ENCODE assay signal across 8 mouse cellular contexts in genomic region chr3:68056373-68057275, GRCm38 (mm10). TPM values are rescaled to one million over a fixed set of nuclear protein-coding genes. Genes with fewer than 3 reads are reported as not detected.
DNase-seq lines count a peak whose midpoint lies in the region; ATAC-seq and TF ChIP-seq lines count a peak whose summit lies in the region.

No protein-coding gene starts in this region.

- no peaks in the 10 kb centered on the region for H3K36me3 ChIP-seq in C2C12 (ENCODE audit: control insufficient read depth, insufficient read depth)
- H3K36me3 ChIP-seq in embryonic facial prominence, embryonic 12.5 days, result no peaks in the 10 kb centered on the region
- H3K36me3 ChIP-seq in heart, embryonic 13.5 days, result no peaks in the 10 kb centered on the region
- no peaks in the 10 kb centered on the region for H3K36me3 ChIP-seq in kidney, embryonic 16.5 days (ENCODE audit: insufficient read depth, low read length)
- no peaks in the 10 kb centered on the region for H3K36me3 ChIP-seq in liver, embryonic 13.5 days
- H3K36me3 ChIP-seq in stomach, embryonic 14.5 days (ENCODE audit: control insufficient read depth, insufficient read depth, low read length), result no peaks in the 10 kb centered on the region

- H3K27me3 ChIP-seq in C2C12 (ENCODE audit: control insufficient read depth, insufficient read depth, insufficient read length), result peaks cover 1% of the 10 kb centered on the region
- H3K27me3 ChIP-seq in embryonic facial prominence, embryonic 12.5 days, result no peaks in the 10 kb centered on the region
- H3K27me3 ChIP-seq in heart, embryonic 13.5 days (replicated peaks), result peaks cover 8% of the 10 kb centered on the region
- peaks cover 6% of the 10 kb centered on the region for H3K27me3 ChIP-seq in kidney, embryonic 16.5 days (ENCODE audit: insufficient read depth, low read length)
- no peaks in the 10 kb centered on the region for H3K27me3 ChIP-seq in liver, embryonic 13.5 days
- no peaks in the 10 kb centered on the region for H3K27me3 ChIP-seq in stomach, embryonic 14.5 days (ENCODE audit: control insufficient read depth, insufficient read depth, low read length)

- no peaks in the 10 kb centered on the region for H3K79me2 ChIP-seq in C2C12 (ENCODE audit: control insufficient read depth, insufficient read depth)

- no peak overlapping the region for H3ac ChIP-seq in C2C12 (ENCODE audit: control insufficient read depth, insufficient read length, low read depth)

- no peak overlapping the region for H3K9ac ChIP-seq in embryonic facial prominence, embryonic 12.5 days
- H3K9ac ChIP-seq in heart, embryonic 13.5 days, result no peak overlapping the region
- H3K9ac ChIP-seq in kidney, embryonic 16.5 days (replicated peaks; ENCODE audit: low read length), result 0 out of 2 replicates have a peak overlapping the region, but pooled peaks have one; percentile 32
- H3K9ac ChIP-seq in liver, embryonic 13.5 days, result no peak overlapping the region
- no peak overlapping the region for H3K9ac ChIP-seq in stomach, embryonic 14.5 days (replicated peaks; ENCODE audit: low read depth, low read length)

- H3K9me3 ChIP-seq in embryonic facial prominence, embryonic 12.5 days, result no peaks in the 10 kb centered on the region
- no peaks in the 10 kb centered on the region for H3K9me3 ChIP-seq in heart, embryonic 13.5 days
- no peaks in the 10 kb centered on the region for H3K9me3 ChIP-seq in kidney, embryonic 16.5 days (ENCODE audit: low read length)
- no peaks in the 10 kb centered on the region for H3K9me3 ChIP-seq in liver, embryonic 13.5 days (replicated peaks)
- H3K9me3 ChIP-seq in stomach, embryonic 14.5 days (ENCODE audit: control insufficient read depth, low read depth, low read length), result no peaks in the 10 kb centered on the region

- H3K4me2 ChIP-seq in embryonic facial prominence, embryonic 12.5 days (replicated peaks), result peak overlapping the region; percentile 34
- H3K4me2 ChIP-seq in heart, embryonic 13.5 days, result peak overlapping the region; percentile 57
- peak overlapping the region; percentile 43 for H3K4me2 ChIP-seq in kidney, embryonic 16.5 days (replicated peaks; ENCODE audit: low read depth, low read length)
- peak overlapping the region; percentile 43 for H3K4me2 ChIP-seq in liver, embryonic 13.5 days
- H3K4me2 ChIP-seq in stomach, embryonic 14.5 days (replicated peaks; ENCODE audit: low read depth, low read length), result no peak overlapping the region; the same call in 1 of the 2 replicates

- ATAC-seq in embryonic facial prominence, embryonic 12.5 days (ENCODE audit: insufficient number of reproducible peaks, insufficient read depth, low FRiP score, low TSS enrichment), result no peak
- no peak for ATAC-seq in heart, embryonic 13.5 days (ENCODE audit: extremely low read depth, insufficient number of reproducible peaks, low FRiP score, low TSS enrichment)
- ATAC-seq in kidney, embryonic 16.5 days (ENCODE audit: low FRiP score, low TSS enrichment), result 0 out of 2 replicates have a peak, but pooled peaks have one; percentile 35
- ATAC-seq in liver, embryonic 13.5 days (ENCODE audit: low read depth), result no peak
- no peak for ATAC-seq in stomach, embryonic 14.5 days (ENCODE audit: insufficient number of reproducible peaks, insufficient read depth, low FRiP score, low read depth)

- peak; percentile 86 for DNase-seq in adrenal gland, postnatal 14 days
- DNase-seq in liver, embryonic 13.5 days, result peak; percentile 8
- DNase-seq in natural killer cell, adult 2 months (ENCODE audit: low spot score in 2 of 2), result peak; percentile 23 to 45

- H3K27ac ChIP-seq in embryonic facial prominence, embryonic 12.5 days, result no peak overlapping the region
- no peak overlapping the region for H3K27ac ChIP-seq in heart, embryonic 13.5 days (replicated peaks)
- no peak overlapping the region for H3K27ac ChIP-seq in kidney, embryonic 16.5 days (ENCODE audit: low read length)
- no peak overlapping the region for H3K27ac ChIP-seq in liver, embryonic 13.5 days
- H3K27ac ChIP-seq in stomach, embryonic 14.5 days (ENCODE audit: low read length), result no peak overlapping the region

- no peaks in the 10 kb centered on the region for H3K79me3 ChIP-seq in C2C12 (ENCODE audit: low read depth)

- TF ChIP-seq CTCF in C2C12 (IDR thresholded peaks at IDR 0.05; ENCODE audit: control insufficient read depth, insufficient read depth, insufficient read length), result no peak

- 51% methylated on average over 23 of the region's 23 CpGs for WGBS in embryonic facial prominence, embryonic 12.5 days
- 49% methylated on average over 23 of the region's 23 CpGs for WGBS in heart, embryonic 13.5 days
- 49% methylated on average over 23 of the region's 23 CpGs for WGBS in kidney, embryonic 16.5 days
- 39% methylated on average over 23 of the region's 23 CpGs for WGBS in liver, embryonic 13.5 days (ENCODE audit: insufficient replicate concordance)
- 54% methylated on average over 23 of the region's 23 CpGs for WGBS in stomach, embryonic 14.5 days

- H3K4me1 ChIP-seq in embryonic facial prominence, embryonic 12.5 days, result no peaks in the 10 kb centered on the region
- 0 out of 2 replicates have a peak, but pooled peaks cover 3% of the 10 kb centered on the region for H3K4me1 ChIP-seq in heart, embryonic 13.5 days
- 0 out of 2 replicates have a peak, but pooled peaks cover 3% of the 10 kb centered on the region for H3K4me1 ChIP-seq in kidney, embryonic 16.5 days (ENCODE audit: insufficient read depth, low read length)
- no peaks in the 10 kb centered on the region for H3K4me1 ChIP-seq in liver, embryonic 13.5 days (replicated peaks)
- H3K4me1 ChIP-seq in stomach, embryonic 14.5 days (ENCODE audit: control insufficient read depth, insufficient read depth, low read length), result no peaks in the 10 kb centered on the region

- H3K4me3 ChIP-seq in C2C12 (ENCODE audit: insufficient read depth, poor library complexity, severe bottlenecking), result peak overlapping the region; percentile 21
- peak overlapping the region; percentile 14 for H3K4me3 ChIP-seq in embryonic facial prominence, embryonic 12.5 days
- peak overlapping the region; percentile 46 for H3K4me3 ChIP-seq in heart, embryonic 13.5 days
- peak overlapping the region; percentile 37 for H3K4me3 ChIP-seq in kidney, embryonic 16.5 days (ENCODE audit: low read length)
- H3K4me3 ChIP-seq in liver, embryonic 13.5 days (replicated peaks), result peak overlapping the region; percentile 44
- H3K4me3 ChIP-seq in stomach, embryonic 14.5 days (ENCODE audit: low read depth, low read length), result peak overlapping the region; percentile 19; the same call in 1 of the 2 replicates

TF ChIP-seq in C2C12, 6 proteins besides CTCF, POLR2A, EP300 and RAD21:
- TF ChIP-seq USF1 (IDR thresholded peaks at IDR 0.05; ENCODE audit: low read depth) (no peak), CEBPB (IDR thresholded peaks at IDR 0.05; ENCODE audit: low read depth) (no peak), MYOG (IDR thresholded peaks at IDR 0.05; ENCODE audit: control insufficient read depth, extremely low read depth, insufficient read length) (no peak), MAX (IDR thresholded peaks at IDR 0.05) (no peak), MYOD1 (IDR thresholded peaks at IDR 0.05; ENCODE audit: control insufficient read depth, insufficient read length, low read depth) (no peak)

RNA-seq across cellular contexts. Expression of gene Schip1, which starts 8.0 kb away (rescaled TPM):
- polyA plus RNA-seq in C2C12 (2012; fragmentation: generic; extraction: Trizol), result 28.6 TPM
- 15.8 and 18.4 TPM in 2 replicates for total RNA-seq in adrenal gland, postnatal 14 days (2021)
- polyA plus RNA-seq in embryonic facial prominence, embryonic 12.5 days (2016; fragmentation: Nextera tagmentation; extraction: Ambion mirVana), result 37.6 and 38.5 TPM in 2 replicates
- polyA plus RNA-seq in heart, embryonic 13.5 days (2015; fragmentation: Nextera tagmentation; extraction: Ambion mirVana), result 52.4 and 63.4 TPM in 2 replicates
- polyA plus RNA-seq in kidney, embryonic 16.5 days (2015; fragmentation: Nextera tagmentation; extraction: Ambion mirVana), result 48.9 and 49.7 TPM in 2 replicates
- 2.9 and 3.0 TPM in 2 replicates for polyA plus RNA-seq in liver, embryonic 13.5 days (2015; fragmentation: Nextera tagmentation; extraction: Ambion mirVana)
- polyA plus RNA-seq in stomach, embryonic 14.5 days (2014; fragmentation: Nextera tagmentation; extraction: Ambion mirVana), result 47.2 and 52.7 TPM in 2 replicates

Comparison
In these comparisons a context has a peak if more than half of its experiments do, and no peak if none do; other contexts are left out.
1. DNase-seq: peak in every context shown above with its lines; median percentile 86 in adrenal gland, postnatal 14 days; 34 in natural killer cell, adult 2 months; 8 in liver, embryonic 13.5 days.